Mouse (Mus musculus) embryo, embryonic 11 days (tissue): ENCODE data around the gene Itga2b.
"Not testable (repeated sequence)": the region's sequence is repeated elsewhere in the genome, so short reads cannot be mapped to it uniquely, and the experiment has no call there.

ENCODE experiments used
- DNase-seq: peaks from one replicate; pipeline ENCODE4 v3.0.0-alpha.2; 2015

The Itga2b gene

GRCm38 (mm10) chr11:102410345-102410744 lies 59.6 kb downstream of the Itga2b start:
- not testable (repeated sequence) for DNase-seq

GRCm38 (mm10) chr11:102409795-102410330 lies 60.1 kb downstream of the Itga2b start:
- no peak for DNase-seq

GRCm38 (mm10) chr11:102408888-102409794 lies 60.8 kb downstream of the Itga2b start:
- DNase-seq: no peak

GRCm38 (mm10) chr11:102408344-102408876 lies 61.5 kb downstream of the Itga2b start:
- peak; percentile 99 for DNase-seq

GRCm38 (mm10) chr11:102407834-102408215 lies 62.1 kb downstream of the Itga2b start, which contains the start of gene Slc25a39:
Gene Slc25a39, minus strand, starts transcription at chr11:102407946.
- no peak for DNase-seq

GRCm38 (mm10) chr11:102406900-102407833 lies 62.8 kb downstream of the Itga2b start:
- DNase-seq: peak; percentile 96

- no peak for DNase-seq
These were observed 63.5 kb downstream of the Itga2b start for GRCm38 (mm10) chr11:102406401-102406800.

GRCm38 (mm10) chr11:102405544-102406285 lies 64.2 kb downstream of the Itga2b start:
- DNase-seq: no peak

- no peak for DNase-seq
These were observed 65.5 kb downstream of the Itga2b start for GRCm38 (mm10) chr11:102404161-102405010.

- DNase-seq: no peak
These were observed 66.3 kb downstream of the Itga2b start for GRCm38 (mm10) chr11:102403657-102404056.
